Mouse (Mus musculus) heart, postnatal 25 days (tissue): Measurements from ENCODE around the gene Ccr4. TPM values are rescaled to one million over a fixed set of nuclear protein-coding genes. Genes with fewer than 3 reads are reported as not detected.

Source experiments
- DNase-seq: peaks from one replicate; pipeline ENCODE4 v3.0.0; 2022; ENCODE audit warnings: low spot score
- intact Hi-C: fragments of 180-260 bp; cut with DNase I; formaldehyde crosslinking; loops from one replicate; pipeline ENCODE4 v1.15.1; 2025
- total RNA-seq, 2 experiments: library from RNA; stranded (reverse); gene quantifications; 2 replicates each; pipeline ENCODE4 v1.2.3; 2021

The Ccr4 gene
- not detected for total RNA-seq

DNA sequence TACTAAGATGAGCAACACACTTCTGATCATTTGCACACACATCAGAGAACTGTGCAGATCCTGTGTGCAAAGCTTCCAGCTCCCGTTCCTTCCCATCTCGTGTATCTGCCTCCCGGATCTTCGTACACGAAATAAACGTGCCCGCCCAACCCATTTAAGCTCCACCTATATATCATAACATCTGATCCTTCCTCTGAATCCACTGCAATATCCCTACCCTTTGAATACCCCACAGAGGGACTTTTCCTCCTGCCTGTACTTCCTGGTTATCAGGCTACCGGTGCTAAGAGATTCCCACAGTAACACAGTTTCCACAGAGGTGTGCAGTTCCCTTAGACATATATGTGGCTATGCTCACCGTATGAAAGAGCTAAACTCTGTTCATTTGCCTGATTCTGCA is at the start of gene Ccr4:
Ccr4 (minus strand) TSS at position 101 of the 400 bp plus-strand sequence.
- DNase-seq, result no peak
- intact Hi-C loops, result no loop called here

DNA sequence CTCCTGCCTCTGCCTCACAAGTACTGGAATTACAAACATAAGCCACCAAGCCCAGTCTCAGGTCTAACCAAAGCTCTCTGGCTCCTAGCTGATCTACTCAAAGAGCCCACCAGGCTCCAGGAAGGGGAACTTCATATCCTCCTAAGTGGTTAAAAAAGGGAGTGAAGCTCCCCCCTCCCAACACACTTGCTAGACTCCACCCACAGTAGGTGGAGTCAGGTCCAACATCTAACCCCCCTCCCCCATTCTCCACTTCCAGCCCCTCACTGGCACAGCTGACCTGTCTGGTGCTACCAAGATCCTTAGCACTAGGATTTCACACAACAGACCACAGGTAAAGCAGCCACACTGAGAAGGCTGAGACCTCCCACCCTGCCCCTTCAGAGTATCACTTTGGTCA is 49.1 kb upstream of the Ccr4 start:
- intact Hi-C loops, result no loop called here
- DNase-seq, result no peak

DNA sequence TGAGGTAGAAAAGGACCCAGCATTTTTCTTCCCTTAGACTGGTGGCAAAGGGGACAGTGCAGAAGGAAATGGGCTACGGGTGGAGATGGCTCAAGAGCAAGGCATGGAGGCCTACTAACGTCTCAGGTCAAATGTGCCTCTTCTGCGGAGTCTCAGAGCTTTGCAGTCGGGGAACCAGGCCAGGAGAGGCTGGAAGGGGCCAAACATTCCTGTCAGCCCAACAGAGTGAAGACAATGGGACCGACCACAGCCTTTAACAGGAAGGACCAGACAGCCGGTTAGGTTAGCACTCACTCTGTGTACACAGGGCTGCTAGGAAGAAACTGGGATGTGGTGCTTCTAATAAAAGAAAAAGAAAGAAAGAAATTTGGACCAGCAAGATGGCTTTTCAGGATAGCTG is 45.3 kb upstream of the Ccr4 start:
- no peak for DNase-seq
- intact Hi-C loops, result no loop called here

DNA sequence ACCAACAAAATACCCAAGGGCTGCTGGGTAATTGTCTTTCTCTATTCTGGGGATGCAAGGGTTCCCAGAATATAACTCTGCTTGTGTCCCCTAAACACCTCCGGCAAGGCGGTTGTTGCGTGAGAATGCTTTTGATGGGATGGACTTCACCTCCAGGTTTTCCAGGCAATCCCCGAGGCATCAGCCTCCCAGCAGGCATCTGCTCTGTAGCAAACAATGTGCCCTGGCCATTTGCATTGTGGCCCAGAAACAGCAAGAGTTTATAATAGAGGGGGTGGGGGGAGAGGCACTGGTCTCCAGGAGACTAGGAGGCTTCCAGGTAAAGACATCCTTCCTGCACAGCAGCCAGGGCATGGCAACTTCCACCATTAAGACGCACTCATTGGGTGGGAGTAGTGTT is 44.4 kb upstream of the Ccr4 start:
- intact Hi-C loops, result no loop called here
- no peak for DNase-seq

DNA sequence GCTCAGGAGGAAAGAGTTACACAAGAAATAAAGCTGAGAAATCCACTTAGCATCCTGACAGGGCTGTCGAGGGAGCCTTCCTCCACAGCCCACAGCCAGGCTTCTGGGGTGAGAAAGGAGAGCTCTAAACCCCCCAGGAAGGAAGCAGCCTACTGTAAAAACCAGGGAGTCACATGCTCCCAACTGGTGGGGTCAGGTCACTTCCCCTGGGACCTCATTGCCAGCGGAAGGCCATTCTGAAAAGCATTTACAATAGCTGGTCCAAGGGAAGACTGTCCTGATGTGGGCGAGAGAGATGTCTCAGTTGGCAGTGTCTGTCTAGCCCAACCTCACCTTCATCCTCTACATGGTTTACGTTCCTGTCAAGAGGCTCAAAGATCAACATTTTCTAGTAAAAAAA is 43.8 kb upstream of the Ccr4 start:
- intact Hi-C loops, result no loop called here
- no peak for DNase-seq

DNA sequence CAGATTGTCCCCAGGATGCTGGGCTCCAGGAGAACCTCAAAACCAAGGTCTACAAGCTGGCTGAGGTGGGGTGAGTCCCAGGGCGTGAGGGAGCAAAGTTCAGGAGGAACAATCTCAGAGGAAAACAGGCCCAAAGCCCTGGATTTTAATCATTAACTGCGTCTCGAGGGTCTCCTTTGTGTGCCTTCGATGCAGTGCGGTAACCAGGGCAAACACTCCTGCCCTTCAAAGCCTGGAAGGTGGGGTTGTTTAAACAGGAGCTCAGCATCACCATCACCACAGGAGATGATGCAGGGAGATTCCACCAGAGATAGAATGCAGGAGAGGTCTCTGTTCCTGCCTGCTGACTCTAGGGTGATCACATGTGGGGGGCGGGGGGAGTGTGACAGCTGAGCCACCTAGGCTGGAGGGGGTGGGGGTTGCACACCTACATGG is 42.9 kb upstream of the Ccr4 start:
- intact Hi-C loops, result no loop called here
- no peak for DNase-seq

GRCm38 (mm10) chr9:114546765-114547164 is 42.0 kb upstream of the Ccr4 start:
- intact Hi-C loops, result no loop called here
- DNase-seq, result no peak

DNA sequence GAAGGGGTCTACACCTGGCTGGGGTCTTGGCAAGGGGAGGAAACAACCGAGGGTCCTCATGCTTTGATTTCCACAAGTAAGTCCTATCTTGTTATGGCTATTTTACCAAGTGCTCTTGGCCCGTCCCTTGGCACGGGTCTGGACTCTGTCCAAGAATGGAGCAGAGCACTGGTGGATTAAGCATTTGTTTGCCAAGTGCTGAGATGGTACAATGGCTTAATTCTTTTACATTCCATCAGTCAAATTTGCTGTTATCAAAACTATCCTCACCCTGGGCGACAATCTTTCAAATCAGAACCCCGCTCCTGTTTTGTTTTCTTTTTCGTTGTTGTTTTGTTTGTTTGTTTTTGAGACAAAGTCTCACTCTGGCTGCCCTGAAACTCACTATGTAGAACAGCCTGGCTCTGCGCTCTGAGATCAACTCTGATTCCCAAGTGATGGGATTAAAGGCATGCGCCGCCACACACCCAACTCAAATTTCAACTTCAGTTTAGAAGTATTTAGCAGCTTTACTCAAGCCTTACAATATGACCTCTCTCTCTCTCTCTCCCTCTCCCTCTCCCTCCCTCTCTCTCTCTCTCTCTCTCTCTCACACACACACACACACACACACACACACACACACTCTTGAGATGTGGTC is 40.2 kb upstream of the Ccr4 start:
- intact Hi-C loops, result no loop called here
- DNase-seq, result no peak

- no peak for DNase-seq
- intact Hi-C loops, result no loop called here
These were observed 39.4 kb upstream of the Ccr4 start for GRCm38 (mm10) chr9:114543882-114544753.

GRCm38 (mm10) chr9:114541279-114541741 is 36.6 kb upstream of the Ccr4 start:
- DNase-seq, result peak; percentile 23
- intact Hi-C loops, result no loop called here

GRCm38 (mm10) chr9:114538996-114539563 is 34.4 kb upstream of the Ccr4 start:
- DNase-seq, result no peak

DNA sequence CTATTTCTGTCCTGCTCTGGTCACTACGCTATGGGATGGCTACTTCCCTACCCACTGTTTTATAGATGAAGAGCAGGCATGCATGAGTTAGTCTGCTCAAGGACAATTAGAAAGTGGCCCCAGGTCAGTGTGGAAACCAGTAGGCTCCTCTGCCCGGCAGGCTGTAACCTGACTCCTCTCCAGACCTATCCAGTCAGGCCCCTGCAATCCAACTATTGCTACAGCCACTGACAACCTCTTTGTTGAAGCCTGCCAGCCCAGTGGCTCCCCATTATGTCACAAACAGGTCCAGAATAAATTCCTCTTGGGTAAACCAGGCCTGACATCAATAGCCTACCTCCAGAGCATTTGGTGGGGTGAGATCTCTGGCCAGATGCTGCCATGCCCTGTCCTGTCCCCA is 31.9 kb upstream of the Ccr4 start:
- intact Hi-C loops, result no loop called here

More at GRCm38 (mm10) chr9:114538996-114539563, 34.4 kb upstream of the Ccr4 start:
- intact Hi-C loops, result no loop called here

GRCm38 (mm10) chr9:114534747-114535517 is 30.2 kb upstream of the Ccr4 start:
- intact Hi-C loops, result no loop called here
- DNase-seq, result no peak

More for the DNA sequence above, 31.9 kb upstream of the Ccr4 start:
- DNase-seq, result no peak

- intact Hi-C loops, result no loop called here
- DNase-seq, result no peak
These were observed 29.1 kb upstream of the Ccr4 start for GRCm38 (mm10) chr9:114533848-114534247.

- intact Hi-C loops, result no loop called here
These were observed 26.6 kb upstream of the Ccr4 start for GRCm38 (mm10) chr9:114531276-114531675.

DNA sequence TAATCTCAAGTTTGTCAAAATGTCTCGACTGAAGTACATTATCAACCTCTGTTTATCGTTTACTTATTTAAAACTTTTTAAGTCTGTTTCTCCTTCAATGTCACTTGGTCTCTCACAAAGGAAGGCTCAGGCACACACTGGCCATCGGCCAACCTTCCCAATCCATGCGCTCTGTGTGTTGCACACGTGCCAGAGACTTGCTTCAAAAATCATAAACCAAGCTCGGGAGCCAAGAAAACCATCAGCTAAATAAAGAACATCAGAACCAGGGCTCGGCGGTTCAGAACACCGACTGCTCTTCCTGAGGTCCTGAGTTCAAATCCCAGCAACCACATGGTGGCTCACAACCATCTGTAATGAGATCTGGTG is 23.9 kb upstream of the Ccr4 start:
- intact Hi-C loops, result no loop called here
- DNase-seq, result no peak

More at GRCm38 (mm10) chr9:114531276-114531675, 26.6 kb upstream of the Ccr4 start:
- no peak for DNase-seq

DNA sequence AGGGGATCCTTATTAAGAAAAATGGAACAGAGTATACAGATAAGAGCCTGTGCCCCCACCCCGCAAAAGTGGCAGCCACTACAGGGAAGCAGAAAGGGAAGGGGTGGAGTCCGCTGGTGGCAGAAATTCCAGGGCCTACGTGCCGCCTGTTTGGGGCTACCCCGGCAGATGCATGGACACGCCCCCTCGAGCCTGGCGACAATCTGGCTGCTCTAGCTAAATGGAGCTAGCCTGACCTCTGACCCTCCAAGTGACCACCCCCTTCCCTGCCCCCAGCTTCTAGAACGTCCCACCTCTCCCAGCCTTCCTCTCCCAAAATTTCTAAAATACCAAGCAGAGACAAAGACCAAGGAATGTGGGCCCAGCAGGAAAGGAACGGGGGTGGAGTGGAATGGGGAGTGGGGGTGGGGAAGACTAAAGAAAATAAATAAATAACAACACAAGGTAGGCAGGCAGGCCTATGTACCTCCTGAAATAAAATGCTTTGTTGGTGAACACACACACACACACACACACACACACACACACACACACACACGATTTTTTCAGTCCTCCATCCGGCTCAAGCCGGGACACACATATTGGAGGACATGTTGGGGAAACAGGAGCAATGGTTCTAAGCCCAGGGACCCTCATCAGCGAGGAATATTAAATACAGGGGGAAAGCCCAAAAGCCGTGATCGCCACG is 23.4 kb upstream of the Ccr4 start:
- peak; percentile 12 for DNase-seq
- intact Hi-C loops, result no loop called here

- peak; percentile 14 for DNase-seq
- intact Hi-C loops, result no loop called here
These were observed 22.4 kb upstream of the Ccr4 start for GRCm38 (mm10) chr9:114527085-114527484.

DNA sequence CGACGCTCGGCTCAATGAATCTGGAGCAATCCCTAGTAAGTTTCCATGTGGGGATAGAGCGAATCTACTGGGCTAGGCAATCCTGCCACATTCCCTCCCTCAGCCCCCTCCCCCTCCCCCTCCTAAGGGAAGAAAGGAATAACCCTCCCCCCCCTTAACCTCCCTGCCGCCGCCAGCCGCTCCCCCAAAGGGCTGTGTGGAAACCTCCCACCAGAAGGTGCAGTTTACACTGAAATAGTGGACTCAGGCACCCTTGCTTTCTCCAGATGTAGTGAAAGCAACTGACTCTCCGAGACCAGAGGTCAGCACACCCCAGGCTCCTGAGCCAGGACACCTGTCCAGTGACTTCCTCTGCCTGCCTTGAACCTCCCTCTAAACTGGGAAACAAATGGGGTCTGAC is 21.9 kb upstream of the Ccr4 start:
- intact Hi-C loops, result no loop called here
- DNase-seq, result no peak

DNA sequence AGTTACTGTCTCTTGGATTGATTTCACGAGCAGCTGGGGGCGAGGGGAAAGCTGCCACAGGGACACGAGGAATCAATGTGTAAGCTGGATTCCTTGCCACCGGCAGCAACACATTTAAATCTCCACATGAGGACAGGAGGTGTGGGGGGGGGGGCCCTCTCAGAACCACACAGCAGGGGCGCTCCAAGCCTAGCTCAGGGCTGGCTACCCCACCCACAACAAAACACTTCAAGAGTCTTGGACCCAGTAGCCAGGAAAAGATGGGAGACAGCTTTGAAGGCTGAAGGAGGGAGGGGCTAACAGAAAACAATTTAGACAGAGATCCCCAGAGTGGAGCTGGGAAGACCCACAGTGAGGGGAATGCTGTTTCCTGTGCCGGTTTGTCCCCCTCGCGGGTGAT is 21.2 kb upstream of the Ccr4 start:
- intact Hi-C loops, result no loop called here
- DNase-seq, result no peak
